Mouse (Mus musculus) activated CD4-positive, CD25-positive, alpha-beta regulatory T cell, adult 9 weeks (primary cell): ENCODE measurements around the gene Mepe. TPM values are rescaled to one million over a fixed set of nuclear protein-coding genes. Genes with fewer than 3 reads are reported as not detected.

Source experiments
- polyA plus RNA-seq: library from polyadenylated mRNA; unstranded; fragments of 100-300 nt; shearing (Covaris generic); gene quantifications from one replicate; pipeline ENCODE4 v1.2.1, GENCODE M21; 2017

The Mepe gene
- not detected for polyA plus RNA-seq

DNA sequence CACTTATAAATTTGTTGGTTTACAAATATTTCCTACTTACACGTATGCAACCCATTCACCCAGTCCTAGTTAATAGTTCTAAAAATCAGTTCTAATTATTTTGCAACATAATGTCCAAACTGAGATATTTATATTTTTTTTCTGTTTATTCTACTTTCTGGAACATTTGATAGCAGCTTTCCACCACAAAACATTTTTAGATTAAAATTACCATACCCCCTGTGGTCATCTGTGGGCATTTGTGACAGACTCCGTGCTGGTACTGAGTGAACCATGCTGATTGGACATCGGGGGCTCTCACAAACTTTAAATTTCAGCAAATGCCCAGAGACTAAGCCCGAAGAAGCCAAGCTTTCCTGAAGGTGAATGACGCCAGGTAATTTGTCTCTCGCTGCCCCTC lies at the start of gene Mepe:
Gene Mepe, plus strand, starts transcription at position 301 of the 400 bp plus-strand sequence.

DNA sequence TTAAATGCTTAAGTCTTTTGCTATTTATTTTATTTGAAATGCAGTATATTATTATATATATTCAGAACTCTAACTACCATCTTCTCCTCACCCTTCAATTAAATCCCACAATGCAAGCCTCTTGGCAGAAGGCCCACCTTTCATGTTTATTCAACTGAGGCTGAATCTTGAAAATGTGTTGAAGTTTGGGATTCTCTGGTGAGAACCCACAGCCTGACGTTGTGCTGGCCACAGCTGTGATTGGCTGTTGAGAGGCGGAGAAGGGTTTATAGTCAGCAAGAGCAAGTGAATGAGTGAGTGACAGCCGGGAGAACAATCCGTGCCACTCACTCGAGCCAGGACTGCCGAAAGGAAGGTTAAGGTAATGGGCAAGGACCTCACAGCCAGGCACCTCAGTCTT lies 26.1 kb upstream of the Mepe start, which contains the start of gene Ibsp:
Gene Ibsp, plus strand, starts transcription at position 178 of the 400 bp plus-strand sequence.

Other genes with a start within 250 kb of the Mepe start
- not detected for gene Gm17660, start 247.7 kb upstream of the Mepe start, polyA plus RNA-seq
- not detected for gene Sparcl1, start 211.6 kb upstream of the Mepe start, polyA plus RNA-seq
- not detected for gene Dspp, start 154.6 kb upstream of the Mepe start, polyA plus RNA-seq
- not detected for gene Dmp1, start 122.7 kb upstream of the Mepe start, polyA plus RNA-seq
- gene Ibsp, start 26.2 kb upstream of the Mepe start, polyA plus RNA-seq, result not detected
- gene Spp1, start 109.8 kb downstream of the Mepe start, polyA plus RNA-seq, result 0.33 TPM
- gene Pkd2, start 134.1 kb downstream of the Mepe start, polyA plus RNA-seq, result 0.07 TPM
- 1.5 TPM for gene BC005561, start 183.0 kb downstream of the Mepe start, polyA plus RNA-seq